Mouse (Mus musculus): ENCODE results near the gene Cxcr2. TPM values are rescaled to one million over a fixed set of nuclear protein-coding genes. Genes with fewer than 3 reads are reported as not detected.

The Cxcr2 gene
- polyA plus RNA-seq, 1 experiment, result 0.74 TPM

DNA sequence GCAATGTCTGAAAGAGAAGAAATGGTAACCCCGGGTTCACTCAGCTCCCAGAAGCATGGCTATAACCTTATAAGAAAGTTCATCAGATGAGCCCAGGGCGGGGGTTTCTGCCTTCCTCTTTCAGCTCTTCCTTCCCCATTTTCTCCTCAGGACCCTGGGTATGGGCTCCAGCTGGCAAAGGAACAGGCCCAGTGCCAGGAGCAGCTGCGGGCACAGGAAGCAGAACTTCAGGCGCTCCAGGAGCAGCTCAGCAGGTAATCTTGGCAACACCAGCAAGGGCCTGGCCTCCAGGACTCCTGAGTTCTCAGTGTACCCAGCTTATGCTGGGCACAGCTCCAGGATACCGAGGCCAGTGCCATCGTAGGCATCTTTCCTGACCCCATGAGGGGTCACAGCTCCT, 19.8 kb upstream of the Cxcr2 start:
- Histone ChIP-seq H3K4me3 (ENCODE audit: control insufficient read depth, insufficient read depth, low read length) (no peak overlapping the region), H3K27me3 (ENCODE audit: control insufficient read depth, insufficient read depth, low read length) (no peaks in the 10 kb centered on the region), H3K4me1 (replicated peaks; ENCODE audit: control insufficient read depth, insufficient read depth, low read length) (no peaks in the 10 kb centered on the region), H3K36me3 (ENCODE audit: control insufficient read depth, insufficient read depth, low read length) (no peaks in the 10 kb centered on the region), H3K27ac (ENCODE audit: control insufficient read depth, insufficient read depth, low read length) (no peak overlapping the region)
- DNase-seq, result no peak
- TF ChIP-seq CTCF (IDR thresholded peaks at IDR 0.05; ENCODE audit: borderline replicate concordance, control insufficient read depth, extremely low read depth, insufficient read depth, low read length, poor library complexity), result no peak
- no peak for TF ChIP-seq POLR2A (IDR thresholded peaks at IDR 0.05; ENCODE audit: control insufficient read depth, extremely low read depth, insufficient read depth, low read length, poor library complexity)
- WGBS, result 28% methylated on average over 6 of the region's 6 CpGs

DNA sequence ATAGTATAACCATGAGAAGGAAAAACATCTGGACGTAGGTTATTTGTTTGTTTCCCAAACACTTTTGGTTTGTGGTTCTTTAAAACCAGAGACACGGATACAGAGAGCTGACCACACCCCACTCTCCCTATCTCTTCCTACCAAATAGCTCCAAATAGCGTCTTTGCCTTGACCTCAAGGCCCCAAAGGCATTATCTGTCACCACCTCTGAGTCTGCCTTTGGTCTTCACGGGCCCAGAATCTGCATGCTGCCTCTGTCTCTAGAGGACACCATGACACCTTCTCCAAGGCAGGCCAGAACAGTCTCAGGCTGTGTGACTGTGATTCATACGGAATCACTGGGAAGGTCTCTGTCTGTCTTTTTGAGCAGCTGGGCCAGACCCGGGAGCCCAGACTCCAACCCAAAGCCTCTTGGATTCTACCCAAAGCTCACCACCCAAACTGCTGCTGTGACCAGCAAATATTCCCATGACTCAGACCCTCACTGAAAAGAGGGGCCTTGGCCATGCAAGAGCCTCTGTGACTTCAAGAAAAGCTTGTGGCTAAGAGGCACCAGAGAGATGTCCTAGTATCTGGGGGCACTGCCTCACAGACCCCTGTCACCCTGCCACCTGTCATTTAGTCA, 18.4 kb upstream of the Cxcr2 start:
- Histone ChIP-seq H3K27ac (ENCODE audit: control insufficient read depth, insufficient read depth, low read length) (no peak overlapping the region), H3K36me3 (ENCODE audit: control insufficient read depth, insufficient read depth, low read length) (no peaks in the 10 kb centered on the region), H3K27me3 (ENCODE audit: control insufficient read depth, insufficient read depth, low read length) (no peaks in the 10 kb centered on the region), H3K4me1 (replicated peaks; ENCODE audit: control insufficient read depth, insufficient read depth, low read length) (no peaks in the 10 kb centered on the region), H3K4me3 (ENCODE audit: control insufficient read depth, insufficient read depth, low read length) (no peak overlapping the region)
- TF ChIP-seq POLR2A (IDR thresholded peaks at IDR 0.05; ENCODE audit: control insufficient read depth, extremely low read depth, insufficient read depth, low read length, poor library complexity) (no peak), CTCF (IDR thresholded peaks at IDR 0.05; ENCODE audit: borderline replicate concordance, control insufficient read depth, extremely low read depth, insufficient read depth, low read length, poor library complexity) (no peak)
- DNase-seq, result no peak
- 60% methylated on average over 6 of the region's 6 CpGs for whole genome bisulfite sequencing

DNA sequence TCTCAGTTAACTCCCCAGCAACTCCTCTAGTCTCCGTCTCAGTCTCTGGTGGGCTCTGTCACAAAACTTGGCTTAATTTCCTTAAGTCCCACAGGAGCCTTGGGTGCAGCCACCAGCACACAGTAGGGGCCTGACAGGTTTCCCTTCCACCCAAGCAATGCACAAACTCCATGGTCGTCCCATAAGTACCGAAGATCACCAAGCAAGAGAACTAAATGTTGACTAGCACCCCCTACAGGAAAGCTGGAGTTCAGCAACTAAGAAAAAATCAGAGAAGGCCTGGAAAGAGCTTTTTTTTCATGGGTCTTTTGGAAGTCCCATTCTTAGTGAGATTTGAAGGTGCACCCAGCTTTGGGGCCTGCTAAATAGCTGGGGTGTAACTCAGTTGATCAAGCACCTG, 14.4 kb upstream of the Cxcr2 start:
- Histone ChIP-seq H3K36me3 (ENCODE audit: control insufficient read depth, insufficient read depth, low read length) (no peaks in the 10 kb centered on the region), H3K4me1 (replicated peaks; ENCODE audit: control insufficient read depth, insufficient read depth, low read length) (no peaks in the 10 kb centered on the region), H3K4me3 (ENCODE audit: control insufficient read depth, insufficient read depth, low read length) (no peak overlapping the region), H3K27me3 (ENCODE audit: control insufficient read depth, insufficient read depth, low read length) (no peaks in the 10 kb centered on the region), H3K27ac (ENCODE audit: control insufficient read depth, insufficient read depth, low read length) (no peak overlapping the region)
- 52% methylated on average over 3 of the region's 3 CpGs for WGBS
- no peak for DNase-seq
- TF ChIP-seq CTCF (IDR thresholded peaks at IDR 0.05; ENCODE audit: borderline replicate concordance, control insufficient read depth, extremely low read depth, insufficient read depth, low read length, poor library complexity), result peak; percentile 44; the same call in 1 of the 2 replicates
- no peak for TF ChIP-seq POLR2A (IDR thresholded peaks at IDR 0.05; ENCODE audit: control insufficient read depth, extremely low read depth, insufficient read depth, low read length, poor library complexity)

DNA sequence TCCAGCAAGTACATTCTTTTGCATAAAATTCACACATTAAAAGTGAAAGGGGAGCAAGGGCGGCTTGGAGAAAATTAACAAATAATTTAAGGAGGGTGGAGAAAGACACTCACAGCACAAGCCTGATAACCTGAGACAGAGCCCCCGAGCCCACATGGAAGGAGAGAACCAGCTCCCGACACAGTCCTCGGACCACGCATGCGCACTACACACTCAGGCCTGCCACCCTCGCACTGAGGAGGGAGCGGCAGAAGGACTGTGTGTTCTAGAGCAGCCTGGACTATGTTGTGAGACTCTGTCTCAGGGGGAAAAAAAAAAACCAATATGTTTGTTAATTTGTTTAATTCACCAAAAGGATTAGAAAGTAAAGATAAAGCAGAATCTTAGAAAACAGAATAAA, 12.0 kb upstream of the Cxcr2 start:
- Histone ChIP-seq H3K4me3 (ENCODE audit: control insufficient read depth, insufficient read depth, low read length) (no peak overlapping the region), H3K27me3 (ENCODE audit: control insufficient read depth, insufficient read depth, low read length) (no peaks in the 10 kb centered on the region), H3K4me1 (replicated peaks; ENCODE audit: control insufficient read depth, insufficient read depth, low read length) (no peaks in the 10 kb centered on the region), H3K36me3 (ENCODE audit: control insufficient read depth, insufficient read depth, low read length) (no peaks in the 10 kb centered on the region), H3K27ac (ENCODE audit: control insufficient read depth, insufficient read depth, low read length) (no peak overlapping the region)
- 96% methylated on average over 8 of the region's 8 CpGs for WGBS
- TF ChIP-seq CTCF (IDR thresholded peaks at IDR 0.05; ENCODE audit: borderline replicate concordance, control insufficient read depth, extremely low read depth, insufficient read depth, low read length, poor library complexity) (no peak), POLR2A (IDR thresholded peaks at IDR 0.05; ENCODE audit: control insufficient read depth, extremely low read depth, insufficient read depth, low read length, poor library complexity) (no peak)
- no peak for DNase-seq

DNA sequence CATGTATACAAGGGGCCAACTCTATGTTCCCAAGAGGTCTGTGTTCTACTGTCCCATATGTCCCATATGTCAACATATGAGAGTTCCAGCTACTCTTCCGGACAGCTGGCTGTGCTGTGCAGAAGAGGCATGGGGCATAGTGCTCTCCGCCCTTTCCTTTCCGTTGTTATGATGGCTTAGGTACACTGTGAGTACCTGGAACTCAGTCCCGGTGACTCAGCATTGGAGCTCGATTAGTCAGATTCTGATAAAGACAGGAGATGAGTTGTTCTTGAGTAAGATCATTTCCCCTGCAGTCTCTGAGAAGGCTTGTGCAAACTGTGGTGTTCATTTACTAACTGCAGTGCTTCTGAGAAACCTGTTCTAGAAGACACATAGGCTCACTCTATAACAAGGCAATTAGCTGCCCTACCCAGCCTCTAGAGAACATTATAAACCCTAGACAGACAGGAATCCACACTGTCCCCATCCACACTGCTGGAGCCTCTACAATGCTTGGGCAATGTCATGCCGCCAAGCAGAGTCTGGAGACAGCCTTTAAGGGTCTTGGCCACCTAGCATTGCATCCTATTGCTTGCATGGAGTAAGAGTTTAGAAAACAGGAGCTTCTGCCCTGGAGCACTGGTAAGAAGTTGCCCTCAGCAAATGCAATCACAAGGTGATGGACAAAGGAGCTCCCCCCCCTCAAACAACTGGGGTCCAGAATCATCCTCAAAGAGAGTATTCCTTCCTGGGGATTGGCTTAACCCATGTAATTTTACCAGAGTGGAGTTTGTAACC, 4.5 kb upstream of the Cxcr2 start:
- Histone ChIP-seq H3K27me3 (ENCODE audit: control insufficient read depth, insufficient read depth, low read length) (no peaks in the 10 kb centered on the region), H3K4me3 (ENCODE audit: control insufficient read depth, insufficient read depth, low read length) (no peak overlapping the region), H3K36me3 (ENCODE audit: control insufficient read depth, insufficient read depth, low read length) (no peaks in the 10 kb centered on the region), H3K27ac (ENCODE audit: control insufficient read depth, insufficient read depth, low read length) (no peak overlapping the region), H3K4me1 (replicated peaks; ENCODE audit: control insufficient read depth, insufficient read depth, low read length) (peaks cover 6% of the 10 kb centered on the region)
- no peak for TF ChIP-seq POLR2A (IDR thresholded peaks at IDR 0.05; ENCODE audit: control insufficient read depth, extremely low read depth, insufficient read depth, low read length, poor library complexity)
- no peak for TF ChIP-seq CTCF (IDR thresholded peaks at IDR 0.05; ENCODE audit: borderline replicate concordance, control insufficient read depth, extremely low read depth, insufficient read depth, low read length, poor library complexity)
- DNase-seq, result no peak
- WGBS, result 88% methylated on average over 6 of the region's 6 CpGs

DNA sequence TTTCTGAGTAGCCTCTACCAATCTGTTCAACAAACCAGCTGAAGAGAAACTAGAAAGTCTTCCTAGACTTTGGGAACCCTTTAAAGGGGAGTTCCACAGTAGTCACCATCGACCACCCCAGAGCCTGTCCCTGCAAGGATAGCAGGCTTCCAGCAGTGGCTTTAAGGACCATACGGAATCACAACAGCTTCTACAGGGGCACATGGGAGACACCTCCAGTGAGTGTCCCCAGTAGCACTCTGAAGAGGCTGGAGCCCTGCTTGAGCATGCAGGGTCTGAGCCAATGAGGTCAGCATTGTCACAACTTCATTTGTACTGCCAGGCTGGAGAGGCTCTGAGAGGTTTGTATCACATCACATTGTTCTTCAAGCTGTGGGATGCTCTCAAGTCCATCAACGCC, 3.7 kb upstream of the Cxcr2 start:
- TF ChIP-seq CTCF (IDR thresholded peaks at IDR 0.05; ENCODE audit: borderline replicate concordance, control insufficient read depth, extremely low read depth, insufficient read depth, low read length, poor library complexity), result no peak
- WGBS, result 91% methylated on average over 3 of the region's 3 CpGs
- H3K4me3 ChIP-seq (ENCODE audit: control insufficient read depth, insufficient read depth, low read length), result no peak overlapping the region
- peaks cover 6% of the 10 kb centered on the region for H3K4me1 ChIP-seq (replicated peaks; ENCODE audit: control insufficient read depth, insufficient read depth, low read length)
- no peaks in the 10 kb centered on the region for H3K36me3 ChIP-seq (ENCODE audit: control insufficient read depth, insufficient read depth, low read length)
- no peaks in the 10 kb centered on the region for H3K27me3 ChIP-seq (ENCODE audit: control insufficient read depth, insufficient read depth, low read length)
- H3K27ac ChIP-seq (ENCODE audit: control insufficient read depth, insufficient read depth, low read length), result no peak overlapping the region
- DNase-seq, result no peak
